Mouse (Mus musculus) splenic B cell, adult 2 months (primary cell): ENCODE measurements around the gene Tnfsf8.

Experiments
- DNase-seq: peaks from one replicate; pipeline ENCODE4 v3.0.0-alpha.2; 2011; ENCODE audit warnings: low read depth, low spot score
- H3K27me3 ChIP-seq: 2 replicates; pipeline ENCODE4 v1.6.1; 2012; ENCODE audit warnings: mild to moderate bottlenecking, low read length, moderate library complexity, mixed read lengths; ENCODE audit not compliant: control insufficient read depth, poor library complexity, insufficient read depth, severe bottlenecking
- H3K36me3 ChIP-seq: 2 replicates; pipeline ENCODE4 v1.6.1; 2012; ENCODE audit warnings: mild to moderate bottlenecking, low read length, moderate library complexity, mixed read lengths; ENCODE audit not compliant: control insufficient read depth, poor library complexity, insufficient read depth, severe bottlenecking

The Tnfsf8 gene

GRCm38 (mm10) chr4:63785466-63785865, 75.7 kb downstream of the Tnfsf8 start:
- Histone ChIP-seq H3K27me3 (no peaks in the 10 kb centered on the region), H3K36me3 (no peaks in the 10 kb centered on the region)
- DNase-seq, result no peak

GRCm38 (mm10) chr4:63783826-63784225, 77.3 kb downstream of the Tnfsf8 start:
- DNase-seq, result no peak
- no peaks in the 10 kb centered on the region for H3K36me3 ChIP-seq
- no peaks in the 10 kb centered on the region for H3K27me3 ChIP-seq

- Histone ChIP-seq H3K27me3 (no peaks in the 10 kb centered on the region), H3K36me3 (no peaks in the 10 kb centered on the region)
- DNase-seq, result no peak
Measured at GRCm38 (mm10) chr4:63782970-63783613, 78.1 kb downstream of the Tnfsf8 start.
